In genomic region chr5:125745727-125746126, GRCm38 (mm10) we compare ENCODE assay signal across 10 mouse cellular contexts.
DNase-seq lines count a peak whose midpoint lies in the region; ATAC-seq and TF ChIP-seq lines count a peak whose summit lies in the region.
"Had no signal": no experiment of that assay in that cellular context is flagged by ENCODE, and none has a peak within 500 bp of the region (broad histone marks: within the 10 kb centered on the region; RNA-seq: fewer than 3 reads in every experiment).

No protein-coding gene starts in this region.

- H3K36me3 ChIP-seq in midbrain, embryonic 14.5 days (ENCODE audit: control insufficient read depth, insufficient read depth, low read length): no peaks in the 10 kb centered on the region
- H3K36me3 ChIP-seq in midbrain, embryonic 16.5 days (ENCODE audit: control insufficient read depth, insufficient read depth, low read length): no peaks in the 10 kb centered on the region
- H3K36me3 ChIP-seq in stomach, postnatal 0 days (ENCODE audit: control insufficient read depth, insufficient read depth, low read length): no peaks in the 10 kb centered on the region
- H3K36me3 ChIP-seq: G1E had no signal

- no peak overlapping the region for H3K4me2 ChIP-seq in midbrain, embryonic 14.5 days (ENCODE audit: low read length)
- no peak overlapping the region for H3K4me2 ChIP-seq in midbrain, embryonic 16.5 days (ENCODE audit: low read length)
- H3K4me2 ChIP-seq in stomach, postnatal 0 days (replicated peaks; ENCODE audit: low read depth): no peak overlapping the region

- no peaks in the 10 kb centered on the region for H3K9me3 ChIP-seq in midbrain, embryonic 14.5 days (ENCODE audit: control insufficient read depth, low read length)
- no peaks in the 10 kb centered on the region for H3K9me3 ChIP-seq in midbrain, embryonic 16.5 days (replicated peaks; ENCODE audit: control insufficient read depth, low read length, poor library complexity, severe bottlenecking)
- no peaks in the 10 kb centered on the region for H3K9me3 ChIP-seq in stomach, postnatal 0 days (ENCODE audit: control insufficient read depth, low read length)

- no peak for TF ChIP-seq POLR2A in cortical plate, adult 2 months (IDR thresholded peaks at IDR 0.05; ENCODE audit: extremely low read depth, insufficient read depth, low read length)

- H3K4me1 ChIP-seq in midbrain, embryonic 14.5 days (ENCODE audit: control insufficient read depth, insufficient read depth, low read length): peaks cover 6% of the 10 kb centered on the region; the same call in 1 of the 2 replicates
- H3K4me1 ChIP-seq in midbrain, embryonic 16.5 days (ENCODE audit: control insufficient read depth, insufficient read depth, low read length): no peaks in the 10 kb centered on the region
- peaks cover 10% of the 10 kb centered on the region for H3K4me1 ChIP-seq in cortical plate, adult 2 months (ENCODE audit: control insufficient read depth, insufficient read depth, low read length)
- no peaks in the 10 kb centered on the region for H3K4me1 ChIP-seq in stomach, postnatal 0 days (replicated peaks; ENCODE audit: control insufficient read depth, insufficient read depth)

- no peak overlapping the region for H3K4me3 ChIP-seq in gastrocnemius, adult 2 months
- no peak overlapping the region for H3K4me3 ChIP-seq in midbrain, embryonic 14.5 days (replicated peaks; ENCODE audit: low read depth, low read length)
- no peak overlapping the region for H3K4me3 ChIP-seq in midbrain, embryonic 16.5 days (ENCODE audit: low read depth, low read length)
- H3K4me3 ChIP-seq in cortical plate, adult 2 months (ENCODE audit: insufficient read depth, low read length): no peak overlapping the region
- H3K4me3 ChIP-seq in stomach, postnatal 0 days (ENCODE audit: low read depth, low read length): no peak overlapping the region

- no peak for TF ChIP-seq EP300 in stomach, postnatal 0 days (optimal IDR thresholded peaks at IDR 0.05)

- DNase-seq in gastrocnemius, adult 2 months: no peak
- no peak for DNase-seq in gastrocnemius, adult 18-20 months (ENCODE audit: low spot score)
- peak; percentile 65 for DNase-seq in midbrain, embryonic 14.5 days
- no peak for DNase-seq in stomach, postnatal 0 days (ENCODE audit: low spot score)
- no peak for DNase-seq in T-cell, adult 2 months (ENCODE audit: low spot score)
- no peak for DNase-seq in thymus, postnatal 14 days
- DNase-seq: heart, postnatal 4 days had no signal

- peak; percentile 18; the same call in 1 of the 2 replicates for TF ChIP-seq CTCF in gastrocnemius, adult 2 months (IDR thresholded peaks at IDR 0.05)
- 0 out of 2 replicates have a peak, but pooled peaks have one; percentile 10 for TF ChIP-seq CTCF in cortical plate, adult 2 months (IDR thresholded peaks at IDR 0.05; ENCODE audit: extremely low read depth, insufficient read depth, low read length)
- TF ChIP-seq CTCF in stomach, postnatal 0 days (IDR thresholded peaks at IDR 0.05; ENCODE audit: low read depth): peak; percentile 28; the same call in 1 of the 2 replicates

- no peak for ATAC-seq in midbrain, embryonic 14.5 days (ENCODE audit: low FRiP score, low TSS enrichment)
- ATAC-seq in midbrain, embryonic 16.5 days: no peak
- ATAC-seq in stomach, postnatal 0 days (ENCODE audit: low FRiP score, low TSS enrichment): no peak

- intact Hi-C loops in gastrocnemius, adult 2 months (cut with DNase I): no loop called here

- no peak overlapping the region for H3K9ac ChIP-seq in midbrain, embryonic 14.5 days (replicated peaks; ENCODE audit: low read length)
- H3K9ac ChIP-seq in midbrain, embryonic 16.5 days (ENCODE audit: low read depth, low read length): no peak overlapping the region
- no peak overlapping the region for H3K9ac ChIP-seq in stomach, postnatal 0 days (ENCODE audit: low read length)

- no peaks in the 10 kb centered on the region for H3K27me3 ChIP-seq in midbrain, embryonic 14.5 days (ENCODE audit: control insufficient read depth, insufficient read depth, low read length)
- no peaks in the 10 kb centered on the region for H3K27me3 ChIP-seq in midbrain, embryonic 16.5 days (ENCODE audit: control insufficient read depth, insufficient read depth, low read depth, low read length)
- H3K27me3 ChIP-seq in stomach, postnatal 0 days (ENCODE audit: control insufficient read depth, insufficient read depth, low read length): no peaks in the 10 kb centered on the region

- H3K27ac ChIP-seq in gastrocnemius, adult 2 months: no peak overlapping the region
- H3K27ac ChIP-seq in midbrain, embryonic 14.5 days (replicated peaks; ENCODE audit: low read depth, low read length): no peak overlapping the region
- no peak overlapping the region for H3K27ac ChIP-seq in midbrain, embryonic 16.5 days (ENCODE audit: low read length)
- H3K27ac ChIP-seq in cortical plate, adult 2 months (ENCODE audit: insufficient read depth, low read length): no peak overlapping the region
- H3K27ac ChIP-seq in stomach, postnatal 0 days (replicated peaks): no peak overlapping the region

- WGBS in midbrain, embryonic 14.5 days: 65% methylated on average over 7 of the region's 7 CpGs
- WGBS in midbrain, embryonic 16.5 days: 65% methylated on average over 7 of the region's 7 CpGs
- WGBS in stomach, postnatal 0 days: 60% methylated on average over 7 of the region's 7 CpGs
